Mouse (Mus musculus): Measurements from ENCODE around the gene Lats2.
A peak's percentile ranks its signal among the peaks of the same experiment; 100 is the strongest.

The Lats2 gene

DNA sequence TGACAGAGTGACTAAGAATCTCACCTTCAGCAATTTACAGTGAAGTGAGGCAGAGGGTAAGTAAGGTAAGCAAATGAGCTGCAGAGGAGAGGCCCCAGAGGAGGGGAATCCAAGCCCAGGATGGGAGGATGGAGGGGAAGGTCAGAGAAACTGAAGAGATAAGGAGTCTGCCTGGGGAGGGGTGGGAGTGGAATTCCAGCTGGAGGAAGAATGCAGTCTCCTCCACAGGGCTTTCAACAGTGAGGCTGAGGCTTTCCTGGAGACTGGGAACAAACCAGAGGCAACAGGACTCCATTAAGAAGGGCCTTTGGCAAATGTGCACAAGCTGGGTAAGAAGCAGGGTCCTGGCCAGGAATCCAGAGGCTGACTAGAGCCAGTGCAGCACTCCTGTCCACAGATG, 21.1 kb downstream of the Lats2 start:
- no peak for DNase-seq (ENCODE audit: low spot score in 2 of 2)

DNA sequence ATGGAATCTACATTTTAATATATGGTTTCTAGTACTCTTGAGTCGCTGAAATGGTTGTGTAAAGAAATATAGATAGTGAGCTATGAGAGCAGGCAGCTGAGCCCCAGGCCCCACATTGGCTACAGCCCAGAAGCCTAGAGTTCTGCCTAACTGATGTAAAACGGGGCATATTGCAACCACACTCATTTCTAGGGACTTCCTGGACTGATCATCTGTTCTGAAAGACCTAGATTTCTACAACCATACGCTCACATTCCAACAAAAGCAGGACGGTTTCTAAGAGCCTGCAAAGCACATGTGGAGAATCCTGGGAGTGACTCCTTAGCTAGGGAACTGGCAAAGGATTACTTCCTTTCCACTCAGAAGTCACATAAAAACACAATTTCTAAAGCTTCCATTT, 22.0 kb downstream of the Lats2 start:
- DNase-seq (ENCODE audit: low spot score in 2 of 2), result no peak

DNA sequence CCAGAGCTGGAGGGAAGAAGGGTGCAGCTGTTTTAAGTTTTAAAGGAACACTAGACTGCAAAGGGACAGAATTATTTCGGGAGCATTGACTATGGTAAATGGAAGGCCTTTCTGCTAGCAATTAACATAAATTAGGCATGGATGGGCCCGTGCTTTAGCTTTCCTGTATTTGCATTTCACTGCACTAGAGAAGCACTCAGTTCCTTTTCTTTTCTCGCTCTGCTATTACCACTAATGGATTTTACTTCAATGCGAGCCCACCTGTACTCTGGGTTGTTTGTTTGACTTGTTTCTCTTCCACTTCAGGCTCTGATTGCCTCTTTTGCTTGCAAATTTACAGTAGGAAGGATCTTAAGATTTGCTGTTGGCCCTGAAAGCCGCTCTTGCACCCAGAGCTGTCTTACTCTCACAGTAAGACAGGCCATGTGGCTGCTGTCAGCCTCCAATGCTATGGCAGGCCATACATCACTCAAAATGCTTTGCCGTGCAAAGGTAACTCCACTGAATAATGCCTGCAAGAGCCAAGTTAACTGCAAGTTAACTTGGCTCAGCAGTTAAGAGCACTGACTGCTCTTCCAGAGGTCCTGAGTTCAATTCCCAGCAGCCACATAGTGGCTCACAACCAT, 25.4 kb downstream of the Lats2 start:
- DNase-seq (ENCODE audit: low spot score in 2 of 2), result no peak

DNA sequence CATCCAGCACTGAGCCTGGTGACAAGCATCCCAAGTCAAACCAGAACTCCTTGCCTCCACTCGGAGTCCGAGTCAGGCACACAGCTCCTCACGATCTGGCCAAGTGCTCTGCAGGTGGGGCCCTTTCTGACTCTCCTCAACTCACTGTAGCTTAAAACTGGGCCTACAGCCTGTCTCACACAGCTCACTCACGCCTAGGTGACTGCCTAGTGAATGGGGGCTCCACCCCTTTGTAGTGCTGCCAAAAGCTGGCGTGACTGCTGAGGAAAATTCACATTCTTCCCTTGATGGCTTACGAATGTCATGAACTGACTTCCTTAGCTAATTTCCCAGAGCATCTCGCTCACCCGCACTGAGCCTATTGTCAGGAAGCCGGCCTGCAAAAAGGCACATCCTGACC, 27.7 kb downstream of the Lats2 start:
- DNase-seq (ENCODE audit: low spot score in 2 of 2), result no peak

DNA sequence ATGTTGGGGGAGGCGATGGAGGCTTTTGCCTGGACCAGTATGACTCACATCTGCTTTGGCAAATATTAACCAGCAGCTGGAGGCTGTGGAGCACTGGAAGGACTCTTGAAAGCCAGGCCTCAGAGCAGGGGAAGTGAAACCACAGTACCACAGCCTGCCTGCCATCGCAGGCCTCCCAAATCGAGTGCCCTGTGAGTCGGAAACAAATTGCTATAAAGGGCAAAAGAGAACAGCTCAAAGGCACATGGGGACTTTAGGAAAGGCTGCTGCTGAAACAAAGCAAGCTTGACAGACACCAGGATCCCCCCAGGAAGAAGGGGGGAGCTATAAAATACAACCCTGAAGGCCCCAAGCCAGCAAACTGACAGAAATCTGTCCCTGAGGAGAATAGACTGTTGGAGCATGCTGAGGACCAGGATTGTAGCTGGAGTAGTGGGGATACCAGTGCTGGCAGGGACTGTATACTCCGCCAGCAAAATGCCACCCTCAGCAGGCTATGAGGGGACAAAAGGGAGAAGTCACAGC, 28.2 kb downstream of the Lats2 start:
- peak in 1 of 2 experiments; percentile 43 for DNase-seq (ENCODE audit: low spot score in 2 of 2)

DNA sequence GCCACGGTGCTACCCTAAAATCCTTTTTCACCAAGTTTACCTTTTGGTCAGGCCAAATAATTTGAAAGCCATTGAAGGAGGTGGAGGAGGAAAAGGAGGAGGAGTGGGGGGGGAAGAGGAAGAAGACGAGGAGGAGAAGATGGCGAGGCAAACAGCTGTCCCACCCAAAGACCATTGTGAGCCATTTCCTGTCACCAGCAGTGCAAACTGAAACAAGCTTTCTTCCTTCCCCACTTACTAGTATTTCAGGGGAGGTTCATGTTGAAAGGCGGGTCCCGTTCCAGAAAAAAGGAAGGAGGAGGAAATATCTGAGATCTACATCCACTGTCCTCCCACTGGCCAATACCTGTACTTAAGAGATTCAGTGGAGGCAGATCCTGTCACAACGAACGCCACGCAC, 28.8 kb downstream of the Lats2 start:
- no peak for DNase-seq (ENCODE audit: low spot score in 2 of 2)

DNA sequence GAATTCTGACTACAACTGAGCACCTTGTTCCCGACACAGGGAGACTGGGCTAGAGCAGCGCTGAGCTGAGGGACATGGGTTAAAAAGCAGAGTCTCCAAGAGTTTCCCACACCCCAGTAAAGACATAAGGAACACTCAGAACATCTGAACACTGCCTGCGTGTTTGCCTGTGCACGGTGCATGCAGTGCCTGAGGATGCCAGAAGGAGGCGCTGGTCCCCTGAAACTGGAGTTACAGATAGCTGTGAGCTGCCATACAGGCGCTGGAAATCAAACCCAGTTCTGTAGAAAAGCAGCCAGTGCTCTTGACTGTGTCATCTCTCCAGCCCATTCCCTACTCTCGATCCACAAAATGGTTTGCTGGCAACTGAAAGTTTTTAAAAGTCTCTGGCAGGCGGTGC, 32.0 kb downstream of the Lats2 start:
- DNase-seq (ENCODE audit: low spot score in 2 of 2), result peak in 1 of 2 experiments; percentile 40

DNA sequence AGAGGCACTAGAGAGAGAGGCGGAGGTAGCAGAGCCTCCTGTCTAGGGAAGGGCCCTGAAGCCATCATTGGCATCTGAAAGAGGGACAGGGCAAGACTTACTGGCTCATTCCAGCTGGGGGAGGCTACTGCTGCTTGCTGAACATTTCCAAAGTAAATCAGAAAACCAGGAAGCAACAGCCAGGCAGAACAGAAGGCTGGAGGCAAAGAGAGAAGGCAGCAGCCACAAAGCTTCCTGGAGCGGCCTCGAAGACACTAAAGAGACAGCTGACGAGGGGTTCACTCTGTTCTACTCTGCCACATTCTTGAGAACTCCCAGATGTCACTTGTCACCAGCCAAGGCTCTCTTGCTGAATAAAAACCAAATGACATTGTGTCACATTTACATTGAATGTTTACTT, 33.7 kb downstream of the Lats2 start:
- no peak for DNase-seq (ENCODE audit: low spot score in 2 of 2)

DNA sequence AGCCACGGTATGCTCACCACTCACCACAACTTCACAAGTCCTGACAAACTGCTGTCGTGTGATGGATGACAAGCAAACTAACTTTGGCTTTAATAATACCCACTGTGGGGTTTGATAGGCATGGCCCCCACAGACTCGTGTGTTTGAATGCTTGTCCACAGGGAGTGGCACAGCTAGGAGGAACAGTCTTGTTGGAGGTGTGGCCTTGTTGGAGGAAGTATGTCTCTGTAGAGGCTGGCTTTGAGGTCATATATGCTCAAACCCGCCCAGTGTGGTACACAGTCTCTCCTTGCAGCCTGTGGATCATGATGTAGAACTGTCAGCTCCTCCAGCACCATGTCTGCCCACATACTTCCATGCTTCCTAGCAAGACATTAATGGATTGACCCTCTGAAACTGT, 39.9 kb downstream of the Lats2 start:
- no peak for DNase-seq (ENCODE audit: low spot score in 2 of 2)

DNA sequence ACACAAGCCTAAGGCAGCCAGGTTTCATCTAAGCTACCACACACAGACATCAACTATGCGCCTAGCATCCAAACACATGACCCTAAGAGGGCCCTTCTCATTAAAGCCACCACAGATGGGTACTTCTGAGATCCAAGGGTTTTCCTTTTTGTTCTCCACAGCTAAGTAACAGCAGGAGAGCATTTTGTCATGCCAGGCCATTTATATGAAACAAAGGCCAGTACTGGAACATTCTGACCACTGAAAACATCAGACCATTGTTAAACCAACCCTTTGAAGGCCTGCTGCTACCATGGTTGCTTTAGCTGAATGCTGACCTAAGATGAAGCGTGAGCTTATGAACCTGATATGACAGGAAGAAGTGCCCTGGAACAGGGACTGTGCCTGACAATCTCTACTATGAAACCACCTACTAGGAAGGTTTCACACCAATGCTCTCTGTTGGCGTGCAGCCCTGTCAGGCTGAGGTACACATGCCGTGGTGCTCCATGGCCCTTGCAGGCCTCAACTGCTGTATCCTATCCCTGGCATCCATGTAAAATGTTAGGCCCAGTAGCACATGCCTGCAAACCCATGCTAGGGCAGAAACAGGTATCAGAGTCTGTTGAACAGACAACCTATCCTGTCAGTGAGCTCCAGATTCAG, 41.5 kb downstream of the Lats2 start:
- no peak for DNase-seq (ENCODE audit: low spot score in 2 of 2)

DNA sequence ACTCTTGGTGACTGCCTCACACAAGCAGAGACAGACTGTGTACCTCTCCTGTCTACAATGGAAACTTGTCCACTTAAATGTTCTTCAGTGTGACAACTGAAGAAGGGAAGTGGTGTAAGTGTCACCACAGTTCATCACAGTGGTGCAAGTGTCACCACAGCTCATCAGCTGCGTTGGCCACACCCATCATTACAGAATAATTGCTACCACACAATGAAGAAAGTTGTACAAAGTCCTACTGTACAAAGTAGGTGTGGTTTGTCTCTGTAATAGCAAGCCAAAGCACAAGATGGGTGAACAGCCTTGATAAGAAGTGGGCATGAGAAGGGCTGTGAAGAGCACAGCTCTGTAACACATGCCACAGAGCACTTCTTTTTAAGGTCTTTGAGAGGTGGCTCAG, 45.3 kb downstream of the Lats2 start:
- DNase-seq (ENCODE audit: low spot score in 2 of 2), result no peak

DNA sequence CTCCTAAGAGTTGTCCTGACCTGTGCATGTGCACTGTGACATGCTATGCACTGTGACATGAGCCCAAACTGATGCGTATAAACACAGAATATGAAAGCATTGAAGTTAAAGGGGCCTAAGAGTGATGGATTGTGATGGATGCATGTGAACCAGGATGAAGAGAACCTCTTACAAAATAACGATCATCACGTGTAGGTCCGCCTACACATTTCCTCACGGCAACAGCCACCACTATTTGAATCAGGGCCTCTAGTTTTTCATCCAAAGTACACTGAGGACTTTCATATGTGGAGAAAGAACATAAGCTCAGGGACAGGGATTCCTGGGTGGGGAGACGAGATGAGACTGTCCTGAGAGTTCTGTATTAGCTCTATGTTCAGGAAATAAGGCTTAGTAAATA, 47.1 kb downstream of the Lats2 start:
- DNase-seq (ENCODE audit: low spot score in 2 of 2), result no peak

DNA sequence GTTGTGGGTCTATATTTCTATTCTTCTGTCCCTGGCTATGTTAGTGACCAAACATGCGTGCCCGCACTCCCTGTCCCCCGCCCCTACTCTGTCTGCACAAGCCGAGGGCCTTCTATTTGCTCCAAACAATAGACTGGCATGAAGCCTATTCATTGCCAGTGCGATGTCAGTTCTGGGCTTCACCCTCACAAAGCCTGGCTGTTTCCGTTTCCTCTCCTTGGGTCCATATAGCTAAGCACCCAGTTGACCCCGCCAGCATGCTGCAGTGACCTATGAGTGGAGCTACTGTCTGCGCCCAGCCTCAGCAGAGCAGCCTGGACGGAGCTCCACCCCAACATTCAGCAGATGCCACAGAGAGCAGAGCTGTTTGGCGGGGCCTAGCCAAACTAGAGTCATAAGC, 49.0 kb downstream of the Lats2 start:
- no peak for DNase-seq (ENCODE audit: low spot score in 2 of 2)

DNA sequence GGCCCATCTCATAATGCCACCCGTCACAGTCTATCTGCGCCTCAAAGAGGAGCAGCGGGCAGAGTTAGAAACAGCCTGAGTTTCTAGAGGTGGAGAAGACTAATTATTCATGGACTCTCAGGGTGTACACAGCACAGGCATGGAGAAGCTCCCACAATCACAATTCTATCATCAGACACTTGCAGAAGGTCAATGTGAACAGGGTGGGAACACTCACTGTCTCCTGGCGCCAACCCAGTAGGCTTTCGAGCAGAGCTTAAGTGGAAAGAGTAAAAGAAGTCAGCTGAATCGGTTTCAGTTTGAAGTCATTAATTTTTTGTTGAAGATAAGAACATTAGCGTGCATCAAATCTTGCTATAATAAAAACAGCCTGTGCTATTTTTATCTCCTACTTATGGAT, 49.6 kb downstream of the Lats2 start:
- DNase-seq (ENCODE audit: low spot score in 2 of 2), result no peak

DNA sequence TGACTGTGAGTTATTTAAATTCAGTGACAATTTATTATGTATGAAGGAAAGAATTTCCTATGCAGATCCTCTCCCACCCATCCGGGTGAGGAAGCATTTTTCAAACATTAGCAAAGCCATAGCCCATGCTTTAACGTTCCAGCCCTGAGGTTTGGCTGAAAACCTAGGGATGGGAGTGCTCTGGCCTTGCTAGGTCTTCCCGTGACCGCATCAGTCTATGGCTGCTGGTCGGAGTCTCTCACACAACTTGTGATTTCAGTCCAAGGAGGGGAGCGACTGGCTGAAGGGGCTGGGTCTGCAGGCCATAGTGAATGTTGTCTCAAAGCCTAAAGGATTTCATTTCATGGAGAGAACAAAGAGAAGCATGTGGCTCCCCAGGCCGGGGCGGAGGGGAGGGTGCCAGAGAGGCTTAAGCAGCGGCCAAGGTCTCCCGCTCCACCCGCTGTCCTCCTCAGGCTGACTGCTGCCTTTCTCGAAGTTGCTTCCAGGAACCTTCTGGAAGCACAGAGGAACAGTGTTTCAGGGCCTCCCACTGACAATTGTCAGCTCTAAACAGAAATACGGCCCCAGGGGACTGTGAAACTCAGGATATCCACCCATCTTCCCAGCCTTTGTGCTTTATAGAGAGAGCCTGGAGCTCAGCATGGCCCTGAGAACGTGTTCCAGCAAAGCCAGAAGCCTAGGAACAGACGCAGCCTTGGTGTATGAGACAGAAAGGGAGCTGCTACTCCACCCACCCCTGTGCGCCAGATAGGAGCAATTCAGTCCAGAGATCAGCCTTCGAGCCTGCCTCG, 50.9 kb downstream of the Lats2 start:
- no peak for DNase-seq (ENCODE audit: low spot score in 2 of 2)

DNA sequence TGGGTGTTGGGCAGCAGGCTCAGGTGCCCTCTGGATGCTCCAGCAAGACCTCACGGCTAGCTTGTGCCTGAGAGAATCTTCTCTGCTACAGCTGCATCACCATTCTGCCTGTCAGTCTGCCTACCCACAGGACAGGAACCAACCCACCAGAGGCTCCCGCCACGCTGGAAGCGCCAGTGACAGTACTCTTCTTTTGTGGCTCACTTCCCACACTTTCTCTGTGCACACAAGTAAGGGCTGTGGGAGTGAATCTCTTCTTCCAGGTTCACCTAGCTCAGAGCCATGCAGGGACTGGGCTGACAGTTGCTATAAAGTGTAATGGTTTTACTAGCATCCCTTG, 51.5 kb downstream of the Lats2 start:
- no peak for DNase-seq (ENCODE audit: low spot score in 2 of 2)

DNA sequence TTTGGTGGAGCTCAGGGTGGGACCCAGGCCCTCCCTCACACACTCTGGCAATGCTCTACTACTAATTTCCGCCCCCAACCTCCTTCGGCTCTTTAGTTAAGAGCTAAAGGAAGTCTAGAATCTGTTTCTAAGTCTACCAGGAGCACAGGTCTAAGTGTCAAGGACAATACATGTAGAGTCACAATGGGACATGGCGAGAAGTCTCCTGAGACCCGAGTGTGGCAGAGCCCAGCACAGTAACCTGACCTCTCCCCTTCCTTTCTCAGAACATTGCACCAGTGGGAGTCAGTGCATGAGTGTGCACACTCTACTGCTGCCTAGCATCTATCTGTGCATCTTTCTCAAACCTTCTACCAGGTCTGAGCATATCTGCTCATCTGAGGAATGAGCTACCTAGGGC, 52.4 kb downstream of the Lats2 start:
- DNase-seq (ENCODE audit: low spot score in 2 of 2), result no peak

DNA sequence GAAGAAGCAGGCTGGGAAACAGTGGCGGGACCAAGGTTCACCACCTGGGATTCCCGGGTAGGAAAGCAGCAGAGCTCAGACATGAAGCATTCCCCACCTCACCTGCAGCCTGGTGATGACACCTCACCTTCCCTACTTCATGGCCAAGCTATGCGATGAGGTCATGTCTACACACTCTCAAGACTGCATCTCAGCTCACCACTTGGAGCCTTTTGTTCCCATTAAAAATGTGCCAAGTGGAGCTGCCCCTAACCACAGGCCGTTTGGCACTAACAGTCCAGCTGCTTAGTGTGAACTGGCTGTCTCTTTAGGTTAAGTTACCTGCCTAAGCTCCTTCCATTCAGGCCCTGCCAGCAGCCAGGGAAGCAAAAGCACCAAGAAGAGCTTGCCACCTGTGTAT, 53.1 kb downstream of the Lats2 start:
- DNase-seq (ENCODE audit: low spot score in 2 of 2), result no peak

DNA sequence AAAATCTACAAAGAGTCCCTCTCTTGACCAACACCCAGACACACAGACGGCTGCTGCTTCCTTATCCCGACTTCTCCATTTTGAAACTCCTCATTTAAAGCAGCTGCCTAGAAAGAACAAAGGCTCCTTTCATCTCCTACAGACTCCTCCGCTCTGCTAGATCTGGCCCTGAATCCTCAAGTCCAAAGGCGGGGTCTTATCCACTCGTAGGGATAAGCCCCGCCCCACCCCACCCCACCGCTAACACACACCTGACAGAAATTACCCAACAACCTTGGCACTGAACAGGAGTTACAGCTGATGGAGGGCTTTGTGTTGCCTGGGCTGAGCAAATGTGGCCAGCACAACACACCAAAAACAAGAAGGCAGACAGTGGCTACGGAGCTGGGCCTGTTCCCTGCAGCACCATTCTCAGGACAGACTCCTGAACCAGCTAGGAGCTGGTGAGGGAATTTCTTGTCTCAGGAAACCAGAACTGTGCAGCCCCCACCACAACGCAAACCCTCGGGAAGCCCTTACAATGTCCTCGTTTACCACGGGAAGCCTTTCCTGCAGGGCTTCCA, 56.2 kb downstream of the Lats2 start:
- no peak for DNase-seq (ENCODE audit: low spot score in 2 of 2)

DNA sequence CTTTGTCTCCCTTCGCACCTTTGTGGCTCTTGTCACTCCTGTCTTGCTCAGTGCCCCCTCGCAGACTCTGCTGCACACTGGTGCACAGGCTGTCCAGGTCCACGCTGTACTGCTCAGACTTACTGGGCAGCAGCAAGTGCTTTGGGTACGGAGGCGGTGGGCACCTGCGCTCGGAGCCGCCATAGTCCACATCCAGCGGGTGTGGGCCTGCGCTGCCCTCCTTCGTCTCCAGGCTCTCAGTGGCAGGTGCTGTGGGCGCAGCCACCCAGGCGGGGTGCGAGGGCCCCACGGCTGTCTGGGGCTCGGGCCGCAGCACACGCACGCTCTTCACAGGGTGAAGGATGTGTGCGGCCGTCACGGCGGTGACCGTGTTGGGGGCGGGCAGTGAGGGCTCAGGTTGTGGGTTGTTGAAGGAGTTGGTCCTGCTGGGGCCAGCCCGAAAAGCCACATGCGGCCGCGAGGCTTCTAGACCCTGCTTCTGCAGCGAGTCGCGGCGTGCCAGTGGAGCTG, 58.7 kb downstream of the Lats2 start:
- DNase-seq (ENCODE audit: low spot score in 2 of 2), result no peak

DNA sequence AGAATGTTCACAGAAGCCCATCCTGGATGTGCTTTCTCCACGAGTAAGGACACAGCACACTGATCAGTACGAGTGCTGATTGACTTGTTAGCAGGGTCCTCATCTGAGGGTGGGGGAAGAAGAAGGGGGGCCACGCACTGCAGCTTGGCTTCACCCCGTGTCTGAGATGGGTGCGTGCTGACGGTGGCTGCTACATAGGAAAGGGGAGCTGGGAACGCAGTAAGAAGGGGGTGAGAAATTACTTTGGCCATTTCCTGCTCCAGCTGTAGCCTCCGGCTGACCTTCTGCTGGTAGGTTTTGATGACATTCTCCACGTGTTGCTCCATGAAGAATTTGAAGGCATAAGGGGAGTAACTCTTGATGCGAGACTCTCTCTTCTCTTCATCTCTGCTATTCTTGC, 59.2 kb downstream of the Lats2 start:
- DNase-seq (ENCODE audit: low spot score in 2 of 2), result no peak

DNA sequence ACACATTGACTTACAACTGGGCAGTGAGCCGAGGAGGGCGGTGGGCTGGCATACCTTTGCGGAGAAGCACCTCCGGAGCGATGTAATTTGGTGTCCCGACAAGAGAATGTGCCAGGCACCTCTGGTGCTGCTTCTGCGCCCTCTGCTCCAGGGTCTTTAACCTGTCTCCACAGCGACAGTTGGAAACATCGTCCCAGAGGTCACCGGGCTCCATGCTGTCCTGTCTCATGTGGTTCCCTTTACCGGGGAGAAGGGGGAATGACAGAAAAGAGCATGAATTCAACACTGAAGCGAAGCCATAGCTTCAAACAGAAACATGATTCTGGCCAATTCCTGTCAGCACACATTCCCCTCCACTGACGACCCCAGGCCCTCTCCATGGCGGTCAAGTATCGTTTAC, 62.1 kb downstream of the Lats2 start:
- DNase-seq (ENCODE audit: low spot score in 2 of 2), result no peak

DNA sequence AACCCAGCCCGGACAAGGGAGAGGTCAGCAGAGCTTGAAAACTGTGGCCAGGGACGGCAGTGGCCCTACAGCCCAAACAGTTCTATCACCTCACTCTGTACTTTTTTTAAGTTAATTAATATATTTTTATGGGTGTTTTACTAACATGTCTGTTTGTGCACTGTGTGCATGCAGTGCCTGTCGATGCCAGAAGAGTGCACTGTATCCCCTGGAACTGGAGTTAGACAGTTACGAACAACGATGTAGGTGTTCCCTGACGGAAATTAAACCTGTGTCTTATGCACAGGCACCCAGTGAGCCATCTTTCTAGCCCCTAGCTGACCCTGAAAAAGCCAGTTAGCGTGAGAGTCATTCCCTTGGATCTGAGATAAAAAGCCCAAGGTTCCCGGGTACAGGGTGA, 62.6 kb downstream of the Lats2 start:
- no peak for DNase-seq (ENCODE audit: low spot score in 2 of 2)

Measured in spleen, postnatal 4 days (tissue).